Mouse (Mus musculus) hindbrain, embryonic 12.5 days (tissue): ENCODE measurements at regions not wholly inside any gene's neighbourhood (a gene's known extent, or its start where the extent isn't known, plus 50 kb on each side); places are given as distances from the start of the nearest gene placed in this dataset.
"Not testable (repeated sequence)": the region's sequence is repeated elsewhere in the genome, so short reads cannot be mapped to it uniquely, and the experiment has no call there.

Experiments
- ATAC-seq: fragments of 200-750 bp; cut with Nextera tagmentation; 2 replicates; pipeline ENCODE4 v1.8.0; 2017; ENCODE audit warnings: moderate TSS enrichment; ENCODE audit not compliant: low FRiP score
- H3K27ac ChIP-seq: fragments of 300-500 bp; sonication (generic); 2 replicates; pipeline ENCODE4 v1.5.1; 2016; ENCODE audit warnings: mild to moderate bottlenecking
- H3K27me3 ChIP-seq: fragments of 300-500 bp; sonication (generic); 2 replicates; pipeline ENCODE4 v1.6.1; 2016; ENCODE audit warnings: mild to moderate bottlenecking
- H3K36me3 ChIP-seq: fragments of 300-500 bp; sonication (generic); 2 replicates; pipeline ENCODE4 v1.6.1; 2016; ENCODE audit warnings: mild to moderate bottlenecking
- H3K4me1 ChIP-seq: fragments of 300-500 bp; sonication (generic); 2 replicates; pipeline ENCODE4 v1.6.1; 2016
- H3K4me2 ChIP-seq: fragments of 300-500 bp; sonication (generic); replicated peaks from 2 replicates; pipeline ENCODE4 v1.6.1; 2016; ENCODE audit warnings: mild to moderate bottlenecking
- H3K4me3 ChIP-seq: fragments of 300-500 bp; sonication (generic); 2 replicates; pipeline ENCODE4 v1.5.1; 2016; ENCODE audit warnings: mild to moderate bottlenecking
- H3K9ac ChIP-seq: fragments of 300-500 bp; sonication (generic); 2 replicates; pipeline ENCODE4 v1.6.1; 2016; ENCODE audit warnings: mild to moderate bottlenecking, moderate library complexity
- H3K9me3 ChIP-seq: fragments of 300-500 bp; sonication (generic); replicated peaks from 2 replicates; pipeline ENCODE4 v1.6.1; 2016; ENCODE audit warnings: mild to moderate bottlenecking
- WGBS: fragments of 180-500 bp; shearing (Covaris S2); methylation state at CpG from one replicate; pipeline ENCODE4 v1.1.7; 2016; 5-methylcytosine and 5-hydroxymethylcytosine counted together

GRCm38 (mm10) chr10:26544796-26545195 lies 169.0 kb upstream of the L3mbtl3 start:
- Histone ChIP-seq H3K36me3 (no peaks in the 10 kb centered on the region), H3K9me3 (no peaks in the 10 kb centered on the region), H3K4me3 (no peak overlapping the region), H3K4me2 (no peak overlapping the region), H3K27ac (no peak overlapping the region), H3K27me3 (no peaks in the 10 kb centered on the region), H3K9ac (no peak overlapping the region), H3K4me1 (no peaks in the 10 kb centered on the region)
- no peak for ATAC-seq
- WGBS, result 84% methylated on average over 1 of the region's 1 CpGs

GRCm38 (mm10) chr10:26556246-26556645 lies 180.5 kb upstream of the L3mbtl3 start:
- H3K27me3 ChIP-seq, result no peaks in the 10 kb centered on the region
- no peaks in the 10 kb centered on the region for H3K9me3 ChIP-seq
- ATAC-seq, result no peak
- H3K4me1 ChIP-seq, result no peaks in the 10 kb centered on the region
- no peak overlapping the region for H3K9ac ChIP-seq
- WGBS, result 69% methylated on average over 8 of the region's 8 CpGs
- H3K4me3 ChIP-seq, result no peak overlapping the region
- no peak overlapping the region for H3K4me2 ChIP-seq
- H3K36me3 ChIP-seq, result no peaks in the 10 kb centered on the region
- 0 out of 2 replicates have a peak overlapping the region, but pooled peaks have one; percentile 52 for H3K27ac ChIP-seq

- Histone ChIP-seq H3K4me3 (no peak overlapping the region), H3K27me3 (no peaks in the 10 kb centered on the region), H3K9me3 (no peaks in the 10 kb centered on the region), H3K36me3 (no peaks in the 10 kb centered on the region), H3K4me1 (no peaks in the 10 kb centered on the region), H3K27ac (no peak overlapping the region), H3K4me2 (no peak overlapping the region), H3K9ac (no peak overlapping the region)
- 70% methylated on average over 1 of the region's 1 CpGs for WGBS
- ATAC-seq, result no peak
Observed at GRCm38 (mm10) chr10:26558118-26558517, 182.3 kb upstream of the L3mbtl3 start.

GRCm38 (mm10) chr10:26559323-26559722 lies 183.6 kb upstream of the L3mbtl3 start:
- Histone ChIP-seq H3K27me3 (no peaks in the 10 kb centered on the region), H3K36me3 (no peaks in the 10 kb centered on the region), H3K4me2 (no peak overlapping the region), H3K27ac (no peak overlapping the region), H3K9me3 (no peaks in the 10 kb centered on the region), H3K4me3 (no peak overlapping the region), H3K4me1 (no peaks in the 10 kb centered on the region), H3K9ac (no peak overlapping the region)
- ATAC-seq, result no peak
- 81% methylated on average over 4 of the region's 4 CpGs for WGBS

GRCm38 (mm10) chr10:26560456-26560855 lies 184.7 kb upstream of the L3mbtl3 start:
- no peak overlapping the region for H3K9ac ChIP-seq
- H3K9me3 ChIP-seq, result no peaks in the 10 kb centered on the region
- no peaks in the 10 kb centered on the region for H3K36me3 ChIP-seq
- H3K27me3 ChIP-seq, result no peaks in the 10 kb centered on the region
- no peak overlapping the region for H3K4me2 ChIP-seq
- WGBS, result 84% methylated on average over 4 of the region's 4 CpGs
- H3K4me1 ChIP-seq, result no peaks in the 10 kb centered on the region
- H3K4me3 ChIP-seq, result no peak overlapping the region
- no peak for ATAC-seq
- H3K27ac ChIP-seq, result no peak overlapping the region

- Histone ChIP-seq H3K9ac (no peak overlapping the region), H3K27me3 (no peaks in the 10 kb centered on the region), H3K36me3 (no peaks in the 10 kb centered on the region), H3K9me3 (no peaks in the 10 kb centered on the region), H3K4me1 (no peaks in the 10 kb centered on the region), H3K27ac (no peak overlapping the region), H3K4me3 (no peak overlapping the region), H3K4me2 (no peak overlapping the region)
- 58% methylated on average over 11 of the region's 11 CpGs for WGBS
- no peak for ATAC-seq
Observed at GRCm38 (mm10) chr10:26564462-26564861, 188.7 kb upstream of the L3mbtl3 start.

- Histone ChIP-seq H3K9me3 (no peaks in the 10 kb centered on the region), H3K36me3 (no peaks in the 10 kb centered on the region), H3K4me1 (no peaks in the 10 kb centered on the region), H3K9ac (no peak overlapping the region), H3K27ac (no peak overlapping the region), H3K4me2 (no peak overlapping the region), H3K4me3 (no peak overlapping the region), H3K27me3 (no peaks in the 10 kb centered on the region)
- no peak for ATAC-seq
- 80% methylated on average over 4 of the region's 4 CpGs for WGBS
Observed at GRCm38 (mm10) chr10:26567613-26568012, 185.6 kb upstream of the Arhgap18 start.

GRCm38 (mm10) chr10:26570468-26570867 lies 182.8 kb upstream of the Arhgap18 start:
- H3K9ac ChIP-seq, result no peak overlapping the region
- no peak for ATAC-seq

GRCm38 (mm10) chr10:26571377-26571776 lies 181.8 kb upstream of the Arhgap18 start:
- Histone ChIP-seq H3K27me3 (no peaks in the 10 kb centered on the region), H3K4me3 (no peak overlapping the region), H3K4me2 (no peak overlapping the region), H3K4me1 (no peaks in the 10 kb centered on the region), H3K9ac (no peak overlapping the region), H3K9me3 (no peaks in the 10 kb centered on the region), H3K36me3 (no peaks in the 10 kb centered on the region), H3K27ac (no peak overlapping the region)
- 83% methylated on average over 1 of the region's 1 CpGs for WGBS
- ATAC-seq, result no peak

More at GRCm38 (mm10) chr10:26570468-26570867, 182.8 kb upstream of the Arhgap18 start:
- Histone ChIP-seq H3K9me3 (no peaks in the 10 kb centered on the region), H3K4me1 (no peaks in the 10 kb centered on the region), H3K27me3 (no peaks in the 10 kb centered on the region), H3K4me3 (no peak overlapping the region), H3K36me3 (no peaks in the 10 kb centered on the region), H3K27ac (no peak overlapping the region), H3K4me2 (no peak overlapping the region)
- WGBS, result 84% methylated on average over 5 of the region's 5 CpGs

- Histone ChIP-seq H3K36me3 (no peaks in the 10 kb centered on the region), H3K4me3 (no peak overlapping the region), H3K9ac (no peak overlapping the region), H3K4me2 (no peak overlapping the region), H3K27ac (no peak overlapping the region), H3K27me3 (no peaks in the 10 kb centered on the region), H3K4me1 (no peaks in the 10 kb centered on the region), H3K9me3 (no peaks in the 10 kb centered on the region)
- WGBS, result 88% methylated on average over 3 of the region's 3 CpGs
- no peak for ATAC-seq
Observed at GRCm38 (mm10) chr10:26576153-26576552, 177.1 kb upstream of the Arhgap18 start.

GRCm38 (mm10) chr10:26577087-26577486 lies 176.1 kb upstream of the Arhgap18 start:
- ATAC-seq, result no peak
- no peak overlapping the region for H3K27ac ChIP-seq
- H3K9me3 ChIP-seq, result no peaks in the 10 kb centered on the region
- no peaks in the 10 kb centered on the region for H3K27me3 ChIP-seq
- H3K9ac ChIP-seq, result no peak overlapping the region
- 84% methylated on average over 2 of the region's 2 CpGs for WGBS
- H3K4me1 ChIP-seq, result no peaks in the 10 kb centered on the region
- H3K4me3 ChIP-seq, result no peak overlapping the region
- no peaks in the 10 kb centered on the region for H3K36me3 ChIP-seq
- H3K4me2 ChIP-seq, result no peak overlapping the region

GRCm38 (mm10) chr10:26585106-26585505 lies 168.1 kb upstream of the Arhgap18 start:
- no peak for ATAC-seq
- WGBS, result 87% methylated on average over 2 of the region's 2 CpGs
- H3K4me2 ChIP-seq, result no peak overlapping the region
- no peaks in the 10 kb centered on the region for H3K4me1 ChIP-seq
- no peaks in the 10 kb centered on the region for H3K36me3 ChIP-seq
- peaks cover 7% of the 10 kb centered on the region for H3K9me3 ChIP-seq
- H3K27me3 ChIP-seq, result no peaks in the 10 kb centered on the region
- no peak overlapping the region for H3K4me3 ChIP-seq
- H3K27ac ChIP-seq, result no peak overlapping the region
- no peak overlapping the region for H3K9ac ChIP-seq

GRCm38 (mm10) chr10:26607081-26607480 lies 146.1 kb upstream of the Arhgap18 start:
- not testable (repeated sequence) for H3K4me3 ChIP-seq, H3K27ac ChIP-seq, H3K4me2 ChIP-seq, H3K9ac ChIP-seq, H3K36me3 ChIP-seq, ATAC-seq, H3K27me3 ChIP-seq, H3K4me1 ChIP-seq, H3K9me3 ChIP-seq
- 69% methylated on average over 4 of the region's 4 CpGs for WGBS

- H3K27ac ChIP-seq, result no peak overlapping the region
- no peak overlapping the region for H3K9ac ChIP-seq
- no peaks in the 10 kb centered on the region for H3K4me1 ChIP-seq
- H3K4me2 ChIP-seq, result no peak overlapping the region
- H3K36me3 ChIP-seq, result no peaks in the 10 kb centered on the region
- no peaks in the 10 kb centered on the region for H3K9me3 ChIP-seq
- no peak overlapping the region for H3K4me3 ChIP-seq
- no peaks in the 10 kb centered on the region for H3K27me3 ChIP-seq
- ATAC-seq, result no peak
Observed at GRCm38 (mm10) chr10:26611246-26611645, 142.0 kb upstream of the Arhgap18 start.
